Mouse (Mus musculus): Measurements from ENCODE around the gene Lipo3. TPM values are rescaled to one million over a fixed set of nuclear protein-coding genes. Genes with fewer than 3 reads are reported as not detected.

Gene Lipo3
- polyA plus RNA-seq, 1 experiment from 2014 or later: 3.5 TPM

DNA sequence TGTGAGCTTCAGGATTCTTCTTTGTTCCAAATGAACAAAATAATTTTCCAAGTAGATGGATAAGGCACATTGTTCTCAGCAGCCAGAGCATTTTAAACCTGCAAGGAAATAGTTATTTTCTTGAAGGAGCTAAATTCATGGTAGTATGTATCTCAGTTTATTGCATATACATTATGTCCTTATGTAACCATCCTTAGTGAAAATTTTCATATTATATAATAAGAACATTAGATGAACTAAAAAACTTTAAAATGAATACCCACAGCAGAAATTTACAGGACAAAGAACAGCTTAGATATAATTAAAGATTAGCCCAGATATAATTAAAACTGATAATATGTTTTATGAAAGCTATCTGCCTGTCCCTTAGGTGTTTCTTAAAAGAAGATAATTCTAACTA is 244.1 kb downstream of the Lipo3 start, which contains the start of gene Lipo4:
TSS of gene Lipo4 (minus strand) at position 101 of the 400 bp plus-strand sequence.
- no peak for ATAC-seq
- H3K27ac ChIP-seq (ENCODE audit: low read depth): no peak within 1 kb of the TSS
- no peak within 1 kb of the TSS for H3K9ac ChIP-seq (replicated peaks)
- no peak within 1 kb of the TSS for H3K4me3 ChIP-seq (ENCODE audit: low read depth, low read length)
- no peaks in the 10 kb centered on the region for H3K4me1 ChIP-seq (ENCODE audit: insufficient read depth)
- H3K4me2 ChIP-seq (ENCODE audit: low read depth, low read length): no peak within 1 kb of the TSS
- H3K36me3 ChIP-seq (replicated peaks; ENCODE audit: insufficient read depth, low read length): no peaks in the 10 kb centered on the region
- no peaks in the 10 kb centered on the region for H3K27me3 ChIP-seq (ENCODE audit: insufficient read depth, low read length)
- no peak for TF ChIP-seq EP300 (IDR thresholded peaks at IDR 0.05; ENCODE audit: low read depth)
- TF ChIP-seq CTCF (IDR thresholded peaks at IDR 0.05; ENCODE audit: low read depth): no peak
- no peaks in the 10 kb centered on the region for H3K9me3 ChIP-seq (ENCODE audit: low read length)
- no peak for DNase-seq

Small RNA genes lying within 50 kb of the gene (microRNA-seq; reads per million reads assigned to microRNA genes)
- gene Gm27440: not detected

Other genes starting within 250 kb of the Lipo3 start
- not detected in 2 replicates for gene Lipo4, start 244.2 kb downstream of the Lipo3 start, polyA plus RNA-seq (2015; fragmentation: Nextera tagmentation; extraction: Ambion mirVana)
- gene Gm8978, start 136.7 kb downstream of the Lipo3 start, polyA plus RNA-seq (2015; fragmentation: Nextera tagmentation; extraction: Ambion mirVana): not detected in 2 replicates
- not detected in 2 replicates for gene Lipo2, start 10.6 kb downstream of the Lipo3 start, polyA plus RNA-seq (2015; fragmentation: Nextera tagmentation; extraction: Ambion mirVana)
- gene Lipo1, start 25.5 kb upstream of the Lipo3 start, polyA plus RNA-seq (2015; fragmentation: Nextera tagmentation; extraction: Ambion mirVana): not detected in 2 replicates
- not detected in 2 replicates for gene Lipf, start 199.2 kb upstream of the Lipo3 start, polyA plus RNA-seq (2015; fragmentation: Nextera tagmentation; extraction: Ambion mirVana)
- gene Lipk, start 246.3 kb upstream of the Lipo3 start, polyA plus RNA-seq (2015; fragmentation: Nextera tagmentation; extraction: Ambion mirVana): not detected in 2 replicates